Mouse (Mus musculus) activated CD4-positive, CD25-positive, alpha-beta regulatory T cell, adult 4 months (primary cell): ENCODE data around the gene Urgcp. TPM values are rescaled to one million over a fixed set of nuclear protein-coding genes. Genes with fewer than 3 reads are reported as not detected.

ENCODE experiments used
- ATAC-seq: one replicate; pipeline ENCODE4 v1.8.0; 2017
- polyA plus RNA-seq, 2 experiments: library from polyadenylated mRNA; unstranded; fragments of 100-300 nt; shearing (Covaris generic); gene quantifications; one replicate each; pipeline ENCODE4 v1.2.1; 2017

Urgcp gene
- polyA plus RNA-seq, 2 experiments from 2014 or later: 3.7 to 6.1 TPM

DNA sequence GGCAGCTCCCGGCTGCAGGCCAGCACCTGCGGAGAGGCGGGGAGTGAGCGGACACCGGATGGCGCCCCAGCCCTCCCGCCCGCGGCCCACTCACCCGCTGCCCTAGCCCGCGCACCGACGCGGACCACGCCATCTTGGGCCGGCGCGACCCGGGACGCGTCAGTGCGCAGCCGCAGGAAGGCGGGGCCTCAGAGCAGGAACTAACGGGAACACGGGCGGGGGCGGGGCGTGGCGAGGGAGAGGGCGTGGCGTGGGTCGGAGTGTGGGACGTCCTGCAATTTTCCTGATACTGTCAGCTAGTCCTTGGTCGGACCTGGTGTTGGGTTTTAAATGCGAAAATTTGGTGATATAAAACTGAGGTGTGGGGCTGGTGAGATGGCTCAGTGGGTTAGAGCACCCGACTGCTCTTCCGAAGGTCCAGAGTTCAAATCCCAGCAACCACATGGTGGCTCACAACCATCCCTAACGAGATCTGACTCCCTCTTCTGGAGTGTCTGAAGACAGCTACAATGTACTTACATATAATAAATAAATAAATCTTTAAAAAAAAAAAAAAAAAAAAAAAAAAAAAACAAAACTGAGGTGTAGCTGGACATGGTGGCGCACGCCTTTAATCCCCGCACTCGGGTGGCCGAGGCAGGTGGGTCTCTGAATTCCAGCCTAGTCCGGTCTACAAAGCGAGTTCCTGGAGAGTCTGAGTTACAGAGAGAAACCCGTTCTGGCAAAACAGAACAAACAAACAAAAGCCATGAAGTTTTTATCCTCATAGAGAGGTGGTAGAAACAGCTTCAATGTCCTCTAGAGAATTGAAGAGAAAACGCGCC lies 54.4 kb downstream of the Urgcp start:
- ATAC-seq: peak; percentile 73

DNA sequence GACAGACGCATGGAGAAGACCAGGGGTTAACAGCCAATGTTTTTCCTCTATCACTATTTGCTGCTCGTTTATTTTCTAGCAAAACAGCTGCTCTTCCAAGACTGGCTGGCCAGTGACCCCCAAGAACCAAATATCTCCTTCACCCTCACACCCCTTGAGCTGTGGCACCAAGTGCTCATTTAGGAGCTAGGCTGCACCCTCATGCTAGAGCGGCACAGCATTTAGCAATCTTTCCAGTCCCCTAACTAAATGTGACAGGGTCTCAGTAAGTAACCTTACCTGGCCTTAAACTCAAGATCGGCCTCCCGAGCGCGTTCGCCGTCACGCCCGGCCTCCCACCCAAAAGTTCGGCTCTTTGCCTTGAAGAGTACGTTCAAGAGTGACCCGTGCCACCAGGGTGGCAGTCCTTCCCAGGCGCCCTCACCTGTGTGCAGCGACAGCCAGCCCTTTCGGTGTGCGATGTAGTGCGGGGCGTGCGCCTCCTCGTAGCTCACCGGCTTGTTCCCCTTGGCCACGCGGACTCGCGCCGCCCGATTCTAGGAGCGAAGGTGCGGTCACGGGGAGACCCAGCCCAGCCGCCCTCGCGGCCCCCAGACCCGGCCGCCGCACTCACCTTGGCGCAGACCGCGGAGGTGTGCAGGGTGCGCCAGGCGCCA lies 55.2 kb downstream of the Urgcp start:
- peak; percentile 32 for ATAC-seq

DNA sequence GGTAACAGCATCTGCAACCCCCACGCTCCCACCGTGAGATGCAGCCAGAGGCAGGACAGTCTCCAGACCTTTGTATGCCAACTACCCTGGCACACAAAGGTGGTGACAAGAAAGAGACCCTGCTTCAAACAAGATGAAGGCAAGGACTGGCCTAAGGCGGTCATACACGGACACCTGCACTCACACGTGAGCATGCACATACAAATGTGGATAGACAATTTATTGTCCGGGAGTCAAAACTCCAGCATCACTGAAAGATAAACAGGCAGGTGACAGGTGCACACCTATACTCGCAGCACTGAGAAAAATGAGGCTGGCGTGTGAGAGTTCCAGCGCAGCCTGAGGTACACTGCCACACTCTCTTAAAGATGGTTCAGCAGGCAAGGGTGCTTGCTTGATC lies 56.2 kb downstream of the Urgcp start:
- no peak for ATAC-seq

GRCm38 (mm10) chr11:5703341-5703740 lies 58.8 kb downstream of the Urgcp start:
- no peak for ATAC-seq

- ATAC-seq: no peak
These were observed 59.2 kb downstream of the Urgcp start for GRCm38 (mm10) chr11:5702957-5703332.

GRCm38 (mm10) chr11:5702271-5702956 lies 59.8 kb downstream of the Urgcp start:
- ATAC-seq: no peak

DNA sequence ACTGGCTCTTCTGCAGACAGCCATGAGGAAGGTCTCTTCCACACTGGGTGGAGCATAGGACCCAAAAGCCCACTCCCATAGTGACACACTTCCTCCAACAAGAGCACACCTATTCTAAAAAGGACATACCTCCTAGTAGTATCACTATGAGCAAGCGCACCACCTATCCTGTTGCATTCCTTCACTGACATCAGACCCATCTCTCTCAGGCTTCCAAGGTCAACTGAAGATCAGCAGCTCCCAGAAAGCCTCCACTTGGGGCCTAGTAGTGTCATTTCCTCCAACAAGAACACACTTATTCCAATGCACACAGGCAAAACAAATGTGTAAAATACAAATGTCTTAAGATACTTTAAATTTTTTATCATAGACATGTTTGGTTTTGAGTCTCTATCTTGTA lies 60.4 kb downstream of the Urgcp start:
- no peak for ATAC-seq

DNA sequence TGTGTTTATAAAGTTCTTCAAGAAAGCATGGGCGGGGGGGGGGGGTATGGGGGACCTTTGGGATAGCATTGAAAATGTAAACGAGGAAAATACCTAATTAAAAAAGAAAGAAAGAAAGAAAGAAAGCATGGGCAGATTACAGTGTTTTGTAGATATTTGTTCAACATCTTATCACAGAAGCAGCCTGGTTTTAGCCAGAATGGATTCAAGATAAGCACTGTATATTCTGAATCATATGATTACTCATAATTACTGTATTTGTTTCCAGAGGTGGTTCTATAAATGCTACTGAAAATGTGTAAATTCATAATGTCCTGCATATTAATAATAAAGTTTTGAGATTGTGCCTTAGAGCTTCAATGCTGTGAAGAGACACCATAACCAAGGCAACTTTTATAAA lies 60.9 kb downstream of the Urgcp start:
- ATAC-seq: no peak

DNA sequence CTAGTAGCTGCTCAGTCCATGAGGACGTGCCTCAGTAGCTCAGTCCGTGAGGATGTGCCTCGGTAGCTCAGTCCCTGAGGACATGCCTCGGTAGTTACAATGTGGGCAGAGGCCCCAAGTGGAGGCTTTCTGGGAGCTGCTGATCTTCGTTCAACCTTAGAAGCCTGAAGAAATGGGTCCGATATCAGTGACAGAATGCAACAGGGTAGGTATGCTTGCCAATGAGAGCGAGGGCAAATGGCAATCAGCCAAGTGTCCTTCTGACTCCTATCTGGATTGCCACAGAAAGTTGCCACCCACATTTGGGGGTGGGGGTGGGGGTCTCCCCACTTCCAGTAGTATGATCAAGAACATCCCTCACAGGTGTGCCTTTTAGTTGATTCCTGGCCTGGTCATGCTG lies 61.4 kb downstream of the Urgcp start:
- ATAC-seq: no peak

GRCm38 (mm10) chr11:5691775-5692174 lies 70.4 kb downstream of the Urgcp start:
- no peak for ATAC-seq

GRCm38 (mm10) chr11:5684283-5684682 lies 77.9 kb downstream of the Urgcp start:
- ATAC-seq: no peak

DNA sequence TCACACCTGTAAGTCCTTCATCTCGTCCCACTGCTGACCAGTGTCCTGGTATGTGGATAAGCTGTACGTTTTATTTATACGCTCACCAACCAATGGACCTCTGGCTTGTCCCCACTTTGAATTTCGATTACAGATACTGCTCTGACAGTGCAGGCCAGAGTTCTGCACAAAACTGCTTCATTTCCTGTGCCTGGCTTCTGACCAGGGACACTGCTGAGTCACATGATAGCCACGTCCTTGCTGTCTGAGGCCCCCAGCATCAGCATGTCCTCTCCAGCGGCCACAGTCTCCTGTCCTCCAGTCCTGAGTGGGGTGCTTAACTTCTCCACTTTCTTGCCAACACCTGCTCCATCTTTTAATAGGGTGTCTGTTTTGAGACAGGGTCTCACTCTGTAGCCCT lies 79.6 kb downstream of the Urgcp start:
- ATAC-seq: no peak

Other genes starting within 250 kb of the Urgcp start
- gene Xbp1, start 241.7 kb downstream of the Urgcp start, polyA plus RNA-seq: 10 to 100 TPM; 52.4 to 55.6 TPM
- 1 to 10 TPM; 3.5 to 4.2 TPM for gene Ccdc117, start 220.2 kb downstream of the Urgcp start, polyA plus RNA-seq
- gene Ankrd36, start 192.7 kb downstream of the Urgcp start, polyA plus RNA-seq: not detected
- gene Mrps24, start 46.7 kb downstream of the Urgcp start, polyA plus RNA-seq: 10 to 100 TPM; 66.0 to 69.2 TPM
- 100 to 1,000 TPM; 119 to 149 TPM for gene Dbnl, start 26.1 kb upstream of the Urgcp start, polyA plus RNA-seq
- gene Pgam2, start 41.4 kb upstream of the Urgcp start, polyA plus RNA-seq: 1 to 10 TPM; 1.3 to 1.5 TPM
- gene Polm, start 75.6 kb upstream of the Urgcp start, polyA plus RNA-seq: 10 to 100 TPM; 20.6 to 22.5 TPM
- under 1 TPM in 1 of 2 experiments, not detected in 1; 0.56 TPM for gene Aebp1, start 99.6 kb upstream of the Urgcp start, polyA plus RNA-seq
- gene Pold2, start 115.9 kb upstream of the Urgcp start, polyA plus RNA-seq: 10 to 100 TPM; 20.6 to 26.9 TPM
- gene Myl7, start 136.4 kb upstream of the Urgcp start, polyA plus RNA-seq: not detected
- gene Gck, start 187.7 kb upstream of the Urgcp start, polyA plus RNA-seq: not detected
- 10 to 100 TPM; 25.6 to 26.7 TPM for gene Ykt6, start 193.3 kb upstream of the Urgcp start, polyA plus RNA-seq